Mouse (Mus musculus) retina, embryonic 14.5 days (tissue): ENCODE results near the gene Rab11fip5.

Experiments used
- DNase-seq: peaks from one replicate; pipeline ENCODE4 v3.0.0-alpha.2; 2015; ENCODE audit warnings: low spot score

The Rab11fip5 gene

GRCm38 (mm10) chr6:85346028-85346634 is 28.3 kb downstream of the Rab11fip5 start:
- peak; percentile 98 for DNase-seq

GRCm38 (mm10) chr6:85344929-85345328 is 29.5 kb downstream of the Rab11fip5 start:
- no peak for DNase-seq

GRCm38 (mm10) chr6:85343027-85343426 is 31.4 kb downstream of the Rab11fip5 start:
- no peak for DNase-seq

- no peak for DNase-seq
Observed at GRCm38 (mm10) chr6:85341814-85342501, 32.5 kb downstream of the Rab11fip5 start.

- DNase-seq, result no peak
Observed at GRCm38 (mm10) chr6:85340184-85340583, 34.2 kb downstream of the Rab11fip5 start.

- peak; percentile 43 for DNase-seq
Observed at GRCm38 (mm10) chr6:85339273-85339901, 35.0 kb downstream of the Rab11fip5 start.

- no peak for DNase-seq
Observed at GRCm38 (mm10) chr6:85336944-85337343, 37.5 kb downstream of the Rab11fip5 start.

- DNase-seq, result no peak
Observed at GRCm38 (mm10) chr6:85335352-85335751, 39.1 kb downstream of the Rab11fip5 start.

- no peak for DNase-seq
Observed at GRCm38 (mm10) chr6:85334851-85335250, 39.6 kb downstream of the Rab11fip5 start.

- DNase-seq, result no peak
Observed at GRCm38 (mm10) chr6:85334251-85334650, 40.2 kb downstream of the Rab11fip5 start.

GRCm38 (mm10) chr6:85333732-85334131 is 40.7 kb downstream of the Rab11fip5 start:
- DNase-seq, result no peak

- peak; percentile 95 for DNase-seq
Observed at GRCm38 (mm10) chr6:85333000-85333669, 41.3 kb downstream of the Rab11fip5 start, which contains the start of gene Sfxn5. Sfxn5 (minus strand) TSS chr6:85333422.

GRCm38 (mm10) chr6:85332351-85332999 is 42.0 kb downstream of the Rab11fip5 start:
- DNase-seq, result no peak

- no peak for DNase-seq
Observed at GRCm38 (mm10) chr6:85331736-85332135, 42.7 kb downstream of the Rab11fip5 start.

GRCm38 (mm10) chr6:85331221-85331735 is 43.2 kb downstream of the Rab11fip5 start:
- no peak for DNase-seq

- no peak for DNase-seq
Observed at GRCm38 (mm10) chr6:85329666-85330185, 44.7 kb downstream of the Rab11fip5 start.

- no peak for DNase-seq
Observed at GRCm38 (mm10) chr6:85326564-85326963, 47.9 kb downstream of the Rab11fip5 start.

- no peak for DNase-seq
Observed at GRCm38 (mm10) chr6:85325109-85325508, 49.3 kb downstream of the Rab11fip5 start.

GRCm38 (mm10) chr6:85320445-85320866 is 54.0 kb downstream of the Rab11fip5 start:
- no peak for DNase-seq

GRCm38 (mm10) chr6:85316211-85316610 is 58.2 kb downstream of the Rab11fip5 start:
- no peak for DNase-seq

GRCm38 (mm10) chr6:85314064-85314798 is 60.2 kb downstream of the Rab11fip5 start:
- no peak for DNase-seq
